Mouse (Mus musculus): ENCODE data around the gene Ctdspl. TPM values are rescaled to one million over a fixed set of nuclear protein-coding genes. Genes with fewer than 3 reads are reported as not detected.

Gene Ctdspl
- polyA plus RNA-seq, 1 experiment: 29.3 TPM

DNA sequence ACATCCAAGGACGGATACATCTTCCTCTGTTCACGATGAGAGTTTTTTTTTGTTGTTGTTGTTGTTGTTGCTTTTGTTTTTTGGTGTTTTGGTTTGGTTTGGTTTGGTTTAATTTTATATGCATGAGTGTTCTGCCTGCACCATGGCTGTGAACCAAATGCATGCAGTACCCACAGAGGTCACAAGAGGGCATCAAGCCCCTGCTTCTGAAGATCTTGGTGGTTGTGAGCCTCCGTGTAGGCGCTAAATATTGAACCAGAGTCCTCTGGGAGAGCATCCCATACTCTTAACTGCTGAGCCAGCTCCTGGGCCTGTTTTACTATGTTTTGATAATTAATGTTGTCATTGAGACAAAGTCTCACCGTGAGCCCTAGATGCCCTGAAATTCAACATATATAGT lies 11.0 kb upstream of the Ctdspl start:
- 61% methylated on average over 5 of the region's 5 CpGs for WGBS
- H3K27me3 ChIP-seq (ENCODE audit: control insufficient read depth, insufficient read depth, low read length): no peaks in the 10 kb centered on the region
- TF ChIP-seq POLR2A (IDR thresholded peaks at IDR 0.05; ENCODE audit: low read depth, low read length) (no peak), CTCF (IDR thresholded peaks at IDR 0.05; ENCODE audit: extremely low read depth, insufficient read length, insufficient replicate concordance, low read depth, low read length) (peak; percentile 69; the same call in 1 of the 2 replicates)
- no peak overlapping the region for H3K4me3 ChIP-seq (ENCODE audit: low read depth, low read length)
- H3K4me1 ChIP-seq (ENCODE audit: control insufficient read depth, insufficient read depth, insufficient read length, low read length): no peaks in the 10 kb centered on the region
- no peak overlapping the region for H3K27ac ChIP-seq (ENCODE audit: insufficient read depth, low read depth, low read length)
- no peaks in the 10 kb centered on the region for H3K36me3 ChIP-seq (ENCODE audit: control insufficient read depth, insufficient read depth, low read length)

GRCm38 (mm10) chr9:118919672-118920186 lies 6.5 kb upstream of the Ctdspl start:
- Histone ChIP-seq H3K27ac (ENCODE audit: insufficient read depth, low read depth, low read length) (no peak overlapping the region), H3K4me3 (ENCODE audit: low read depth, low read length) (no peak overlapping the region), H3K36me3 (ENCODE audit: control insufficient read depth, insufficient read depth, low read length) (no peaks in the 10 kb centered on the region), H3K4me1 (ENCODE audit: control insufficient read depth, insufficient read depth, insufficient read length, low read length) (peaks cover 2% of the 10 kb centered on the region; the same call in 1 of the 2 replicates), H3K27me3 (ENCODE audit: control insufficient read depth, insufficient read depth, low read length) (no peaks in the 10 kb centered on the region)
- 59% methylated on average over 16 of the region's 16 CpGs for WGBS
- TF ChIP-seq POLR2A (IDR thresholded peaks at IDR 0.05; ENCODE audit: low read depth, low read length): no peak

- TF ChIP-seq CTCF (IDR thresholded peaks at IDR 0.05; ENCODE audit: extremely low read depth, insufficient read length, insufficient replicate concordance, low read depth, low read length) (peak; percentile 95), POLR2A (IDR thresholded peaks at IDR 0.05; ENCODE audit: low read depth, low read length) (no peak)
- no peak overlapping the region for H3K27ac ChIP-seq (ENCODE audit: insufficient read depth, low read depth, low read length)
- H3K27me3 ChIP-seq (ENCODE audit: control insufficient read depth, insufficient read depth, low read length): no peaks in the 10 kb centered on the region
- H3K4me1 ChIP-seq (ENCODE audit: control insufficient read depth, insufficient read depth, insufficient read length, low read length): peaks cover 4% of the 10 kb centered on the region; the same call in 1 of the 2 replicates
- H3K4me3 ChIP-seq (ENCODE audit: low read depth, low read length): no peak overlapping the region
- no peaks in the 10 kb centered on the region for H3K36me3 ChIP-seq (ENCODE audit: control insufficient read depth, insufficient read depth, low read length)
- WGBS: 38% methylated on average over 12 of the region's 12 CpGs
Measured at GRCm38 (mm10) chr9:118920798-118921515, 5.3 kb upstream of the Ctdspl start.

GRCm38 (mm10) chr9:118921926-118922325 lies 4.3 kb upstream of the Ctdspl start:
- WGBS: 63% methylated on average over 3 of the region's 3 CpGs

GRCm38 (mm10) chr9:118924554-118925085 lies 1.6 kb upstream of the Ctdspl start:
- 46% methylated on average over 16 of the region's 16 CpGs for WGBS
- peak overlapping the region; percentile 92; the same call in 1 of the 2 replicates for H3K4me3 ChIP-seq (ENCODE audit: low read depth, low read length)

More at GRCm38 (mm10) chr9:118921926-118922325, 4.3 kb upstream of the Ctdspl start:
- Histone ChIP-seq H3K27ac (ENCODE audit: insufficient read depth, low read depth, low read length) (no peak overlapping the region), H3K27me3 (ENCODE audit: control insufficient read depth, insufficient read depth, low read length) (no peaks in the 10 kb centered on the region), H3K4me1 (ENCODE audit: control insufficient read depth, insufficient read depth, insufficient read length, low read length) (peaks cover 4% of the 10 kb centered on the region; the same call in 1 of the 2 replicates), H3K4me3 (ENCODE audit: low read depth, low read length) (no peak overlapping the region), H3K36me3 (ENCODE audit: control insufficient read depth, insufficient read depth, low read length) (no peaks in the 10 kb centered on the region)
- TF ChIP-seq CTCF (IDR thresholded peaks at IDR 0.05; ENCODE audit: extremely low read depth, insufficient read length, insufficient replicate concordance, low read depth, low read length) (no peak), POLR2A (IDR thresholded peaks at IDR 0.05; ENCODE audit: low read depth, low read length) (no peak)

DNA sequence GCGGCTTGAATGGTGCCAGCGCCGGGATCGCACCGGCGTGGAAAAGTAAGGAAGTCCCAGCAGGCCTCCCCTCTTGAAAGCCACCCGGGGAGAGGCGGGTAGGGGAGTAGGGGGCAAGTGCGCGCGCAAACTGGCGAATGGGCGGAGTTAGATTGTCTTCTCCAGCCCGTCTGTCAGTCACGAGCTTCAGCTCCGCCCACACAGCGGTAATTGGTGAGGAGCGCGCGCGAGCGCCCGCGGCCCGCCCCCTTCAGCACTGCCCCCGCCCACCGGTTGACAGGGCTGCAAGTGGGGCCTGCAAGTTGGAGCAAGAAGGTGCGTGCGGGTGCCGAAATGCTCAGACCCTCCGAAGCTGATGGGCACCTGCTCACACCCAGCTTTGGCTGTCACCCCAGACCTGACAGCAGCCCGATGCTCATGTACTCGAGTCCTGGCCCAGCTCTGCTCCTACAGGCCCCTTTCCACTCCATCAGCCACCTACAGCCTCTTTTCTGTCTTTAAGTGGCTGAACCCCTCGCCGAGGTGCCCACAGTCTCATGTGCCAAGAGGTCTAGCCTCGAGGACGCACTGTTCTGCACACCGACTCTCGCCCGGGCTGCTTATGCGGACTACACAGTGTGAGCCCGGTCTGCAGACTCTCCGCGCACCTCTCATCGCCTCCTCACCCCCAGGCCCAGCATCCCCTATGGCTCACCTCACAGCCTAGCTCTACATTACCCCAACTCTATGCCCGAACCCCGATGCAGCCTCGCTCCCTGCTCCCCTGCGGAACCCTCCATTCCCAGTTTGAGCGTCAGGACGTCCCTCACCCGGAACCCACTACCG lies 755 bp upstream of the Ctdspl start:
- TF ChIP-seq POLR2A (IDR thresholded peaks at IDR 0.05; ENCODE audit: low read depth, low read length) (no peak), CTCF (IDR thresholded peaks at IDR 0.05; ENCODE audit: extremely low read depth, insufficient read length, insufficient replicate concordance, low read depth, low read length) (no peak)
- Histone ChIP-seq H3K36me3 (ENCODE audit: control insufficient read depth, insufficient read depth, low read length) (no peaks in the 10 kb centered on the region), H3K4me1 (ENCODE audit: control insufficient read depth, insufficient read depth, insufficient read length, low read length) (peaks cover 18% of the 10 kb centered on the region), H3K4me3 (ENCODE audit: low read depth, low read length) (peak overlapping the region; percentile 92), H3K27ac (ENCODE audit: insufficient read depth, low read depth, low read length) (peak overlapping the region; percentile 65), H3K27me3 (ENCODE audit: control insufficient read depth, insufficient read depth, low read length) (no peaks in the 10 kb centered on the region)
- WGBS: under 1% methylated on average over 53 of the region's 53 CpGs

More at GRCm38 (mm10) chr9:118924554-118925085, 1.6 kb upstream of the Ctdspl start:
- TF ChIP-seq CTCF (IDR thresholded peaks at IDR 0.05; ENCODE audit: extremely low read depth, insufficient read length, insufficient replicate concordance, low read depth, low read length): no peak
- no peak for TF ChIP-seq POLR2A (IDR thresholded peaks at IDR 0.05; ENCODE audit: low read depth, low read length)
- no peak overlapping the region for H3K27ac ChIP-seq (ENCODE audit: insufficient read depth, low read depth, low read length)
- H3K27me3 ChIP-seq (ENCODE audit: control insufficient read depth, insufficient read depth, low read length): no peaks in the 10 kb centered on the region
- H3K36me3 ChIP-seq (ENCODE audit: control insufficient read depth, insufficient read depth, low read length): no peaks in the 10 kb centered on the region
- H3K4me1 ChIP-seq (ENCODE audit: control insufficient read depth, insufficient read depth, insufficient read length, low read length): peaks cover 18% of the 10 kb centered on the region

Measured in small intestine, adult 2 months (tissue).